Comparison of ENCODE assay signal across 9 mouse cellular contexts in genomic region chr2:148677801-148678200, GRCm38 (mm10). TPM values are rescaled to one million over a fixed set of nuclear protein-coding genes. Genes with fewer than 3 reads are reported as not detected.
A peak's percentile ranks its signal among the peaks of the same experiment; 100 is the strongest.
DNase-seq lines count a peak whose midpoint lies in the region; ATAC-seq and TF ChIP-seq lines count a peak whose summit lies in the region.
"Had no signal": no experiment of that assay in that cellular context is flagged by ENCODE, and none has a peak within 500 bp of the region (broad histone marks: within the 10 kb centered on the region; RNA-seq: fewer than 3 reads in every experiment).

No protein-coding gene starts in this region.

- no peaks in the 10 kb centered on the region for H3K27me3 ChIP-seq in hindbrain, embryonic 13.5 days
- H3K27me3 ChIP-seq in lung, embryonic 16.5 days (ENCODE audit: control insufficient read depth, insufficient read depth, low read depth, low read length): no peaks in the 10 kb centered on the region
- H3K27me3 ChIP-seq: Patski had no signal

- H3K9me3 ChIP-seq in ES-E14 (ENCODE audit: control insufficient read depth, insufficient read depth, low read depth, low read length): no peaks in the 10 kb centered on the region
- H3K9me3 ChIP-seq in hindbrain, embryonic 13.5 days: no peaks in the 10 kb centered on the region
- no peaks in the 10 kb centered on the region for H3K9me3 ChIP-seq in lung, embryonic 16.5 days (ENCODE audit: control insufficient read depth, low read length)

- peak; percentile 82 for DNase-seq in ES-E14 (ENCODE audit: low read depth, low spot score)
- peak; percentile 54 for DNase-seq in cerebellum, adult 9-11 months
- DNase-seq in frontal cortex, postnatal 10 days (ENCODE audit: low spot score in 2 of 2): peak; percentile 83 to 86
- peak; percentile 83 to 89 for DNase-seq in layer of hippocampus, postnatal 14 days (ENCODE audit: low spot score in 2 of 2)
- DNase-seq in right cerebral cortex, adult 18-20 months: peak; percentile 83
- DNase-seq in thymus, postnatal 10 days (ENCODE audit: low spot score in 2 of 2): no peak

- peaks cover 10% of the 10 kb centered on the region for H3K36me3 ChIP-seq in ES-E14 (ENCODE audit: control insufficient read depth, insufficient read depth, low read length, poor library complexity, severe bottlenecking)
- peaks cover 21% of the 10 kb centered on the region for H3K36me3 ChIP-seq in hindbrain, embryonic 13.5 days
- peaks cover 11% of the 10 kb centered on the region for H3K36me3 ChIP-seq in lung, embryonic 16.5 days (ENCODE audit: control insufficient read depth, insufficient read depth, low read length)

- peak overlapping the region; percentile 91 for H3K27ac ChIP-seq in ES-E14 (ENCODE audit: insufficient read depth, low read depth, low read length, poor library complexity, severe bottlenecking)
- peak overlapping the region; percentile 85 for H3K27ac ChIP-seq in hindbrain, embryonic 13.5 days
- H3K27ac ChIP-seq in lung, embryonic 16.5 days (ENCODE audit: low read length): peak overlapping the region; percentile 19

- peak overlapping the region; percentile 63 to 86 for H3K4me3 ChIP-seq in ES-E14 (ENCODE audit: insufficient read depth in 1 of 2, low read depth in 1 of 2, low read length in 2 of 2, poor library complexity in 1 of 2, severe bottlenecking in 1 of 2)
- H3K4me3 ChIP-seq in hindbrain, embryonic 13.5 days: peak overlapping the region; percentile 46
- H3K4me3 ChIP-seq in lung, embryonic 16.5 days (ENCODE audit: low read length): peak overlapping the region; percentile 34

- peak overlapping the region; percentile 94 for H3K4me2 ChIP-seq in hindbrain, embryonic 13.5 days
- peak overlapping the region; percentile 43 for H3K4me2 ChIP-seq in lung, embryonic 16.5 days (ENCODE audit: low read depth, low read length)

- 5% methylated on average over 26 of the region's 26 CpGs for WGBS in hindbrain, embryonic 13.5 days
- 13% methylated on average over 26 of the region's 26 CpGs for WGBS in lung, embryonic 16.5 days

- peak overlapping the region; percentile 92 for H3K9ac ChIP-seq in ES-E14 (ENCODE audit: insufficient read depth, low read depth, low read length, poor library complexity, severe bottlenecking)
- H3K9ac ChIP-seq in hindbrain, embryonic 13.5 days: peak overlapping the region; percentile 63
- peak overlapping the region; percentile 8 for H3K9ac ChIP-seq in lung, embryonic 16.5 days (ENCODE audit: low read length)

- ATAC-seq in hindbrain, embryonic 13.5 days (ENCODE audit: low FRiP score): peak; percentile 50
- ATAC-seq in lung, embryonic 16.5 days (ENCODE audit: low read depth): no peak
- ATAC-seq: Patski had no signal

- peaks cover 6 to 11% of the 10 kb centered on the region in 2 experiments; a peak in 3 of 4 replicates for H3K4me1 ChIP-seq in ES-E14 (ENCODE audit: control insufficient read depth in 2 of 2, insufficient read depth in 2 of 2, low read length in 2 of 2, poor library complexity in 1 of 2)
- H3K4me1 ChIP-seq in hindbrain, embryonic 13.5 days (replicated peaks): peaks cover 61% of the 10 kb centered on the region
- H3K4me1 ChIP-seq in lung, embryonic 16.5 days (replicated peaks; ENCODE audit: control insufficient read depth, insufficient read depth, low read length): peaks cover 35% of the 10 kb centered on the region

- in situ Hi-C loops in ES-E14 (cut with MboI; ENCODE audit: low sequenced_read_pairs in 2 of 2, unreplicated experiment in 2 of 2): no loop called here

TF ChIP-seq in ES-E14, 5 proteins besides CTCF, POLR2A, EP300 and RAD21:
- TF ChIP-seq MAFK (IDR thresholded peaks at IDR 0.05; ENCODE audit: insufficient read depth, low read depth, low read length) (no peak), CHD2 (IDR thresholded peaks at IDR 0.05; ENCODE audit: low read depth, low read length) (peak; percentile 38; the same call in 1 of the 2 replicates), HCFC1 (IDR thresholded peaks at IDR 0.05; ENCODE audit: borderline replicate concordance, insufficient read depth, low read length) (peak; percentile 66; the same call in 1 of the 2 replicates), ZNF384 (IDR thresholded peaks at IDR 0.05; ENCODE audit: low read depth, low read length) (no peak), ZC3H11A (IDR thresholded peaks at IDR 0.05; ENCODE audit: borderline replicate concordance, low read depth, low read length) (no peak)

RNA-seq across cellular contexts. Expression of gene Gzf1, which starts 3.0 kb away (rescaled TPM):
- 15.6 and 17.6 TPM in 2 replicates for total RNA-seq in ES-E14 (2012; rRNA removed)
- polyA plus RNA-seq in hindbrain, embryonic 13.5 days (2015; fragmentation: Nextera tagmentation; extraction: Ambion mirVana): 14.8 and 14.9 TPM in 2 replicates
- total RNA-seq in layer of hippocampus, postnatal 14 days (2021): 10 to 100 TPM; 24.9 to 26.7 TPM
- 21.6 and 22.6 TPM in 2 replicates for polyA plus RNA-seq in lung, embryonic 16.5 days (2015; fragmentation: Nextera tagmentation; extraction: Ambion mirVana)

RNA-seq across cellular contexts. Expression of gene Nxt1, which starts 5.4 kb away (rescaled TPM):
- total RNA-seq in ES-E14 (2012; rRNA removed): 50.8 and 62.9 TPM in 2 replicates
- 53.0 and 53.3 TPM in 2 replicates for polyA plus RNA-seq in hindbrain, embryonic 13.5 days (2015; fragmentation: Nextera tagmentation; extraction: Ambion mirVana)
- 10 to 100 TPM; 11.1 to 12.2 TPM for total RNA-seq in layer of hippocampus, postnatal 14 days (2021)
- 80.3 and 88.7 TPM in 2 replicates for polyA plus RNA-seq in lung, embryonic 16.5 days (2015; fragmentation: Nextera tagmentation; extraction: Ambion mirVana)

RNA-seq across cellular contexts. Expression of gene Napb, which starts 54.5 kb away (rescaled TPM):
- 4.2 and 5.4 TPM in 2 replicates for total RNA-seq in ES-E14 (2012; rRNA removed)
- polyA plus RNA-seq in hindbrain, embryonic 13.5 days (2015; fragmentation: Nextera tagmentation; extraction: Ambion mirVana): 44.2 and 49.1 TPM in 2 replicates
- total RNA-seq in layer of hippocampus, postnatal 14 days (2021): 100 to 1,000 TPM; 298 to 310 TPM
- 2.5 and 3.5 TPM in 2 replicates for polyA plus RNA-seq in lung, embryonic 16.5 days (2015; fragmentation: Nextera tagmentation; extraction: Ambion mirVana)

Comparison
In these comparisons a context has a peak if more than half of its experiments do, and no peak if none do; other contexts are left out.
1. DNase-seq: peak in ES-E14 (single experiment), cerebellum, adult 9-11 months (single experiment), frontal cortex, postnatal 10 days (2 of 2), layer of hippocampus, postnatal 14 days (2 of 2) and right cerebral cortex, adult 18-20 months (single experiment); none in thymus, postnatal 10 days (0 of 2).
2. H3K27ac ChIP-seq: peak in every context shown above with its lines; median percentile 91 in ES-E14; 85 in hindbrain, embryonic 13.5 days; 19 in lung, embryonic 16.5 days.
3. H3K9ac ChIP-seq: peak in every context shown above with its lines; median percentile 92 in ES-E14; 63 in hindbrain, embryonic 13.5 days; 8 in lung, embryonic 16.5 days.
4. RNA of gene Napb, which starts 54.5 kb away (total RNA-seq): 298 to 310 TPM in layer of hippocampus, postnatal 14 days; 4.2 to 5.4 TPM in ES-E14; every median in the first group is over 10 times any median in the second.
5. Peak in every context shown above with its lines, with median percentiles within 50 percentile points of each other: H3K4me3 ChIP-seq.